ENCODE assay signal across 30 mouse cellular contexts in genomic region chr12:78874581-78874980, GRCm38 (mm10). TPM values are rescaled to one million over a fixed set of nuclear protein-coding genes. Genes with fewer than 3 reads are reported as not detected.
DNase-seq lines count a peak whose midpoint lies in the region; ATAC-seq and TF ChIP-seq lines count a peak whose summit lies in the region.
"Had no signal": no experiment of that assay in that cellular context is flagged by ENCODE, and none has a peak within 500 bp of the region (broad histone marks: within the 10 kb centered on the region; RNA-seq: fewer than 3 reads in every experiment).

No protein-coding gene starts in this region.

- no peak overlapping the region for H3K27ac ChIP-seq in midbrain, postnatal 0 days (ENCODE audit: low read depth, low read length)
- H3K27ac ChIP-seq in midbrain, embryonic 11.5 days (ENCODE audit: low read depth, low read length): no peak overlapping the region
- H3K27ac ChIP-seq: embryonic facial prominence, embryonic 13.5 days; forebrain, embryonic 10.5 days; forebrain, embryonic 15.5 days; heart, embryonic 15.5 days; intestine, embryonic 15.5 days; liver, embryonic 15.5 days; midbrain, embryonic 15.5 days had no signal

- ATAC-seq in midbrain, postnatal 0 days (ENCODE audit: low FRiP score): no peak
- no peak for ATAC-seq in midbrain, embryonic 11.5 days (ENCODE audit: low FRiP score)
- ATAC-seq: forebrain, embryonic 15.5 days; hindbrain, embryonic 16.5 days; intestine, embryonic 15.5 days; midbrain, embryonic 15.5 days had no signal

- DNase-seq in embryo, embryonic 10.5 days (ENCODE audit: low spot score): peak; percentile 4
- no peak for DNase-seq in embryo, embryonic 10 days (ENCODE audit: low spot score)
- no peak for DNase-seq in midbrain, postnatal 0 days (ENCODE audit: low spot score)
- no peak for DNase-seq in midbrain, embryonic 11.5 days (ENCODE audit: low spot score, missing footprints)
- DNase-seq in ZHBTc4 (ENCODE audit: low read depth, low spot score): peak; percentile 65
- no peak for DNase-seq in frontal cortex, postnatal 10 days (ENCODE audit: low spot score in 2 of 2)
- no peak for DNase-seq in adrenal gland, postnatal 36 days
- DNase-seq: adrenal gland, adult 8-10 months; cerebellum, adult 8-10 months; cerebellum, postnatal 36 days; kidney, adult 2 months; kidney, postnatal 10 days; layer of hippocampus, adult 9-11 months; liver; lung, postnatal 4 days; spleen, adult 18-20 months; thymus, adult 18-20 months; thymus, postnatal 4 days had no signal

- 100% methylated on average over 3 of the region's 3 CpGs for WGBS in midbrain, postnatal 0 days
- 96% methylated on average over 3 of the region's 3 CpGs for WGBS in midbrain, embryonic 11.5 days

- H3K4me3 ChIP-seq in midbrain, postnatal 0 days (ENCODE audit: low read depth, low read length): no peak overlapping the region
- no peak overlapping the region for H3K4me3 ChIP-seq in midbrain, embryonic 11.5 days (ENCODE audit: low read depth, low read length)
- H3K4me3 ChIP-seq: embryonic facial prominence, embryonic 13.5 days; forebrain, embryonic 10.5 days; forebrain, embryonic 15.5 days; heart, embryonic 15.5 days; intestine, embryonic 15.5 days; liver, embryonic 15.5 days; midbrain, embryonic 15.5 days had no signal

- TF ChIP-seq CTCF in midbrain, postnatal 0 days (IDR thresholded peaks at IDR 0.05): peak; percentile 40

- no peaks in the 10 kb centered on the region for H3K4me1 ChIP-seq in midbrain, postnatal 0 days (ENCODE audit: insufficient read depth, low read length)
- no peaks in the 10 kb centered on the region for H3K4me1 ChIP-seq in midbrain, embryonic 11.5 days (ENCODE audit: control insufficient read depth, insufficient read depth, low read length)
- H3K4me1 ChIP-seq: embryonic facial prominence, embryonic 13.5 days; forebrain, embryonic 10.5 days; forebrain, embryonic 15.5 days; heart, embryonic 15.5 days; intestine, embryonic 15.5 days; liver, embryonic 15.5 days; midbrain, embryonic 15.5 days had no signal

- H3K9ac ChIP-seq in midbrain, postnatal 0 days (replicated peaks; ENCODE audit: low read length, poor library complexity, severe bottlenecking): no peak overlapping the region
- H3K9ac ChIP-seq in midbrain, embryonic 11.5 days (ENCODE audit: low read length): no peak overlapping the region
- H3K9ac ChIP-seq: embryonic facial prominence, embryonic 13.5 days; forebrain, embryonic 15.5 days; heart, embryonic 15.5 days; intestine, embryonic 15.5 days; liver, embryonic 15.5 days; midbrain, embryonic 15.5 days had no signal

- H3K36me3 ChIP-seq in midbrain, postnatal 0 days (ENCODE audit: insufficient read depth, low read length): peaks cover 18% of the 10 kb centered on the region
- H3K36me3 ChIP-seq in midbrain, embryonic 11.5 days (ENCODE audit: control insufficient read depth, insufficient read depth, low read length): peaks cover 12% of the 10 kb centered on the region; the same call in 1 of the 2 replicates

- H3K4me2 ChIP-seq in midbrain, postnatal 0 days (ENCODE audit: low read depth, low read length, poor library complexity, severe bottlenecking): no peak overlapping the region
- no peak overlapping the region for H3K4me2 ChIP-seq in midbrain, embryonic 11.5 days
- H3K4me2 ChIP-seq: embryonic facial prominence, embryonic 13.5 days; forebrain, embryonic 15.5 days; heart, embryonic 15.5 days; intestine, embryonic 15.5 days; liver, embryonic 15.5 days; midbrain, embryonic 15.5 days had no signal

- H3K27me3 ChIP-seq in midbrain, postnatal 0 days (ENCODE audit: insufficient read depth, low read length): no peaks in the 10 kb centered on the region
- H3K27me3 ChIP-seq in midbrain, embryonic 11.5 days (ENCODE audit: control insufficient read depth, insufficient read depth, low read length): no peaks in the 10 kb centered on the region
- H3K27me3 ChIP-seq: CH12.LX; embryonic facial prominence, embryonic 13.5 days; forebrain, embryonic 15.5 days; heart, embryonic 15.5 days; intestine, embryonic 15.5 days; liver, embryonic 15.5 days; midbrain, embryonic 15.5 days had no signal

- H3K9me3 ChIP-seq in midbrain, postnatal 0 days (ENCODE audit: low read length): no peaks in the 10 kb centered on the region
- H3K9me3 ChIP-seq in midbrain, embryonic 11.5 days (ENCODE audit: control insufficient read depth, low read length): no peaks in the 10 kb centered on the region
- H3K9me3 ChIP-seq: embryonic facial prominence, embryonic 13.5 days; forebrain, embryonic 10.5 days; forebrain, embryonic 15.5 days; G1E; heart, embryonic 15.5 days; intestine, embryonic 15.5 days; liver, embryonic 15.5 days; midbrain, embryonic 15.5 days had no signal

RNA-seq across cellular contexts. Expression of gene Eif2s1, which starts 13.0 kb away (rescaled TPM):
- total RNA-seq in midbrain, postnatal 0 days (2014; rRNA removed): 35.1 and 47.0 TPM in 2 replicates
- 80.5 and 86.3 TPM in 2 replicates for polyA plus RNA-seq in midbrain, postnatal 0 days (2015; fragmentation: Nextera tagmentation; extraction: Ambion mirVana)
- 249 and 250 TPM in 2 replicates for polyA plus RNA-seq in midbrain, embryonic 11.5 days (2014; fragmentation: Nextera tagmentation; extraction: Ambion mirVana)
- 10 to 100 TPM; 94.9 to 96.6 TPM for total RNA-seq in adrenal gland, postnatal 36 days (2021)

RNA-seq across cellular contexts. Expression of gene Atp6v1d, which starts 13.1 kb away (rescaled TPM):
- 48.1 and 86.9 TPM in 2 replicates for total RNA-seq in midbrain, postnatal 0 days (2014; rRNA removed)
- polyA plus RNA-seq in midbrain, postnatal 0 days (2015; fragmentation: Nextera tagmentation; extraction: Ambion mirVana): 197 TPM in 2 replicates
- polyA plus RNA-seq in midbrain, embryonic 11.5 days (2014; fragmentation: Nextera tagmentation; extraction: Ambion mirVana): 106 and 122 TPM in 2 replicates
- total RNA-seq in adrenal gland, postnatal 36 days (2021): 10 to 100 TPM; 77.4 to 78.9 TPM

RNA-seq across cellular contexts. Expression of gene Plek2, which starts 32.2 kb away (rescaled TPM):
- total RNA-seq in midbrain, postnatal 0 days (2014; rRNA removed): 2.0 and 3.8 TPM in 2 replicates
- 3.2 and 4.0 TPM in 2 replicates for polyA plus RNA-seq in midbrain, postnatal 0 days (2015; fragmentation: Nextera tagmentation; extraction: Ambion mirVana)
- polyA plus RNA-seq in midbrain, embryonic 11.5 days (2014; fragmentation: Nextera tagmentation; extraction: Ambion mirVana): 2.9 and 3.9 TPM in 2 replicates
- under 1 TPM in 1 of 2 experiments, not detected in 1; 0.16 TPM for total RNA-seq in adrenal gland, postnatal 36 days (2021)
- total RNA-seq: G1E; gastrocnemius, adult 8-10 months; neutrophil, adult 5-6 weeks had no signal
- polyA plus RNA-seq: G1E had no signal

Comparison
In these comparisons a context has a peak if more than half of its experiments do, and no peak if none do; other contexts are left out.
1. DNase-seq: peak in embryo, embryonic 10.5 days (single experiment) and ZHBTc4 (single experiment); none in embryo, embryonic 10 days (single experiment), midbrain, postnatal 0 days (single experiment), midbrain, embryonic 11.5 days (single experiment), frontal cortex, postnatal 10 days (0 of 2) and adrenal gland, postnatal 36 days (0 of 2).